Mouse (Mus musculus) left cerebral cortex, adult 6 months (tissue): ENCODE measurements around the gene Zfp654. TPM values are rescaled to one million over a fixed set of nuclear protein-coding genes. Genes with fewer than 3 reads are reported as not detected.

Source experiments
- long read RNA-seq, 2 experiments: library from polyadenylated mRNA; unstranded; transcript quantifications; one replicate each; pipeline ENCODE4 v2.0.0; 2019 to 2020
- polyA plus RNA-seq: library from polyadenylated mRNA; unstranded; fragments of <200 nt; fragmentation: Nextera tagmentation; gene quantifications from 2 replicates; pipeline ENCODE4 v1.2.3, GENCODE M21; 2021

The Zfp654 gene
- polyA plus RNA-seq = 2.5 and 3.9 TPM in 2 replicates
- long read RNA-seq, experiment 1, full-length matches to known transcripts = 10 of 15 reads
- long read RNA-seq, experiment 1, partial matches to known transcripts = 3 of 15 reads
- long read RNA-seq, experiment 1, other reads (novel, unspliced or antisense) = 2 of 15 reads
- long read RNA-seq, experiment 2, full-length matches to known transcripts = 4 of 7 reads
- long read RNA-seq, experiment 2, partial matches to known transcripts = 0 of 7 reads
- long read RNA-seq, experiment 2, other reads (novel, unspliced or antisense) = 3 of 7 reads

GRCm38 (mm10) chr16:64851563-64852362 is at the start of gene Zfp654, which contains the start of gene Cggbp1:
Zfp654 (minus strand) TSS chr16:64851652.
Cggbp1 (plus strand) TSS chr16:64851996.

GRCm38 (mm10) chr16:64770521-64771430 is 80.7 kb downstream of the Zfp654 start, which contains the start of gene 4930453N24Rik:
4930453N24Rik (minus strand) TSS chr16:64771161.

Other genes with a start within 250 kb of the Zfp654 start
- 0.05 and 0.11 TPM in 2 replicates for gene Csnka2ip, start 249.2 kb downstream of the Zfp654 start, polyA plus RNA-seq
- 11.8 and 13.0 TPM in 2 replicates for gene 4930453N24Rik, start 80.5 kb downstream of the Zfp654 start, polyA plus RNA-seq
- gene Cggbp1, start 344 bp upstream of the Zfp654 start, polyA plus RNA-seq = 16.1 and 18.1 TPM in 2 replicates